Mouse (Mus musculus) liver, embryonic 15.5 days (tissue): ENCODE measurements around the gene Prmt3. TPM values are rescaled to one million over a fixed set of nuclear protein-coding genes. Genes with fewer than 3 reads are reported as not detected.

ENCODE experiments used
- ATAC-seq: fragments of 200-750 bp; cut with Nextera tagmentation; 2 replicates; pipeline ENCODE4 v1.8.0; 2017; ENCODE audit warnings: moderate number of reproducible peaks, mild to moderate bottlenecking, moderate library complexity; ENCODE audit not compliant: insufficient read depth
- H3K27ac ChIP-seq: fragments of 300-500 bp; sonication (generic); replicated peaks from 2 replicates; pipeline ENCODE4 v1.5.1; 2015; ENCODE audit warnings: mild to moderate bottlenecking, inconsistent platforms
- H3K27me3 ChIP-seq: fragments of 300-500 bp; sonication (generic); 2 replicates; pipeline ENCODE4 v1.6.1; 2015; ENCODE audit warnings: mild to moderate bottlenecking, inconsistent platforms
- H3K36me3 ChIP-seq: fragments of 300-500 bp; sonication (generic); replicated peaks from 2 replicates; pipeline ENCODE4 v1.6.1; 2015; ENCODE audit warnings: moderate library complexity, mild to moderate bottlenecking, inconsistent platforms
- H3K4me1 ChIP-seq: fragments of 300-500 bp; sonication (generic); replicated peaks from 2 replicates; pipeline ENCODE4 v1.6.1; 2015; ENCODE audit warnings: inconsistent platforms
- H3K4me2 ChIP-seq: fragments of 300-500 bp; sonication (generic); 2 replicates; pipeline ENCODE4 v1.6.1; 2015; ENCODE audit warnings: moderate library complexity, mild to moderate bottlenecking, inconsistent platforms
- H3K4me3 ChIP-seq: fragments of 300-500 bp; sonication (generic); replicated peaks from 2 replicates; pipeline ENCODE4 v1.5.1; 2015; ENCODE audit warnings: mild to moderate bottlenecking, inconsistent platforms
- H3K9ac ChIP-seq: fragments of 300-500 bp; sonication (generic); 2 replicates; pipeline ENCODE4 v1.6.1; 2015; ENCODE audit warnings: moderate library complexity, mild to moderate bottlenecking, inconsistent platforms
- H3K9me3 ChIP-seq: fragments of 300-500 bp; sonication (generic); replicated peaks from 2 replicates; pipeline ENCODE4 v1.6.1; 2016; ENCODE audit warnings: inconsistent platforms
- WGBS: fragments of 180-500 bp; shearing (Covaris S2); methylation state at CpG from one replicate; pipeline ENCODE4 v1.1.7; 2015; ENCODE audit warnings: mixed read lengths; ENCODE audit not compliant: insufficient replicate concordance; 5-methylcytosine and 5-hydroxymethylcytosine counted together
- polyA plus RNA-seq: library from polyadenylated mRNA; unstranded; fragments of >200 nt; fragmentation: Nextera tagmentation; extraction: Ambion mirVana; gene quantifications from 2 replicates; pipeline ENCODE4 v1.2.1, GENCODE M21; 2015

The Prmt3 gene
- polyA plus RNA-seq, 1 experiment from 2014 or later, result 20.4 TPM

DNA sequence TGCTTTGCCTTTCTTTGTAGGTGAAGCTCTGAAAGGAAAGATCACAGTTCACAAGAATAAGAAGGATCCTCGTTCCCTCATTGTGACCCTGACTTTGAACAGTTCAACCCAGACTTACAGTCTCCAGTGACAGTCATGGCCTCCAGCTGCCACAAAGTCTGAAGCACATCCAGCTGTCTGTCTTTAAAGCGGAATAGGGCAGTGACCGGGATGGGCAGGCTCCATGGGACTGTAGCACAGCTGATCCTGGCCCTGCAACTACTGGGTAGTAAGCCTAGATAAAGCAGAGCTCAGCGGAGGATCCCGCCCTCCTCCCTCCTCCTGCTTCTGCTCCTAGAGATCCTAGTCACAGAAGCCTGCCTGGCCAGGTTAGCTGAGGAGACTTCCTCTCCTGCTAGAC, 79.2 kb downstream of the Prmt3 start:
- H3K27ac ChIP-seq, result no peak overlapping the region
- peaks cover 6% of the 10 kb centered on the region; the same call in 1 of the 2 replicates for H3K4me1 ChIP-seq
- 72% methylated on average over 5 of the region's 5 CpGs for WGBS
- peaks cover 20% of the 10 kb centered on the region for H3K36me3 ChIP-seq
- no peak overlapping the region for H3K9ac ChIP-seq
- no peaks in the 10 kb centered on the region for H3K9me3 ChIP-seq
- no peaks in the 10 kb centered on the region for H3K27me3 ChIP-seq
- no peak overlapping the region for H3K4me2 ChIP-seq
- no peak overlapping the region for H3K4me3 ChIP-seq
- ATAC-seq, result no peak

- H3K4me1 ChIP-seq, result peaks cover 2% of the 10 kb centered on the region; the same call in 1 of the 2 replicates
- no peak overlapping the region for H3K27ac ChIP-seq
- no peak for ATAC-seq
- H3K9ac ChIP-seq, result no peak overlapping the region
- no peaks in the 10 kb centered on the region for H3K27me3 ChIP-seq
- WGBS, result 63% methylated on average over 3 of the region's 3 CpGs
- H3K36me3 ChIP-seq, result peaks cover 20% of the 10 kb centered on the region
- no peak overlapping the region for H3K4me2 ChIP-seq
- no peak overlapping the region for H3K4me3 ChIP-seq
- H3K9me3 ChIP-seq, result no peaks in the 10 kb centered on the region
Measured at GRCm38 (mm10) chr7:49858257-49858656, 80.1 kb downstream of the Prmt3 start.

DNA sequence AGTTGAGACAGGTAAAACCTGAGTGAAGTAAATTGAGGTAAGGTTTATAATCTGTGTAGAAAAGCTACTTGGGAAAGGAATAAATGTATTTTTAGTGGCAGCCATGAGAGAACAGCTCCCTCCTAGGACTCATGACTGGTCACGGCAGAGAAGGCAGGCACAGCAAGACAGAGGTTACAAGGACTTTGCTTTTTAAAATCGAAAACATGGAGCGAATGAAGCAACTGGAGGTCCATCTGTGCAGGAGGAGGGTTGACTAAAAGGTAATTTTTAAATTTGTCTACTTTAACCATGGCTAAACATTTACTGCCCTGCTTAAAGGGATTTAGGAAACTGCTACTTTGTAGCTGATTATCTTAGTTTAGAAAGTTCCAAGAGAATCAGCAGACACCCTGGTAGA, 81.7 kb downstream of the Prmt3 start:
- Histone ChIP-seq H3K27me3 (no peaks in the 10 kb centered on the region), H3K4me3 (no peak overlapping the region), H3K36me3 (peaks cover 20% of the 10 kb centered on the region), H3K4me1 (no peaks in the 10 kb centered on the region), H3K27ac (no peak overlapping the region), H3K9ac (no peak overlapping the region), H3K9me3 (no peaks in the 10 kb centered on the region), H3K4me2 (no peak overlapping the region)
- no peak for ATAC-seq
- 73% methylated on average over 3 of the region's 3 CpGs for WGBS

DNA sequence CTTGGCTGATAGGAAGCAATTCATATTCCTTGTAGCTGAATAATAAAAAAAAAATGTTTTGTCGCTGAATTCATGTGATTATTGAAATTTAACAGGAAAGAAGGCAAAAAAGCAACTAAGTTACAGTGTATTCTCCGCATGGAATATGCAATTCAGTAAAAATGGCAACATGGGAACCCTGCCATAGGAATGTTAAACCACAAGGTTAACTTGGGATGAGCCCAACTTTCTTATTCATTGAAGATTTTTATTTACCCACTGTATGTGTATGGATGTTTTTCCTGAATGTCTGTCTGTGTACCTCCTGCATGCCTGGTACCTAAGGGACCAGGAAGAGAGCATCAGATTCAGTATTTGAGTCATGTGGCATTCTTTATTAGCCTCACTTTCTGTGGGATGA, 83.0 kb downstream of the Prmt3 start:
- Histone ChIP-seq H3K27ac (no peak overlapping the region), H3K4me2 (no peak overlapping the region), H3K27me3 (no peaks in the 10 kb centered on the region), H3K4me1 (no peaks in the 10 kb centered on the region), H3K36me3 (peaks cover 20% of the 10 kb centered on the region), H3K9ac (no peak overlapping the region), H3K9me3 (no peaks in the 10 kb centered on the region), H3K4me3 (no peak overlapping the region)
- 79% methylated on average over 2 of the region's 2 CpGs for WGBS
- no peak for ATAC-seq

DNA sequence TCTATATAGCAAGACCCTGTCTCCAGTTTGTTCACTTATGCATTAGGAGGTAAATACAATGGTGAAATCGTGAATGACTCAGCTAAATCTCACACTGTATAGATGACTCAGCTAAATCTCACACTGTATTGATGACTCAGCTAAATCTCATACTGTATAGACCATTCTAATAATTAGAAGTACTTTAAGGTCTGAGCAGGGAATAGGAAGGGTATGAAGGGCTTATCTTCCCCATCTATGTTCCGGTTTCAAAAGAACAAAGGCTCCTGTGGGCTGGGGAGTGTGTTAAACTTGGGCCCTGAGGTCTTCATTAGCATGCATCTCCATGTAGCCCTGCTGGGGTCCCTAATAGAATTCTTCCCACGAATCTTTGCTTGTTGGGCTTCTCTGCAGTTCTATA, 85.6 kb downstream of the Prmt3 start:
- 52% methylated on average over 3 of the region's 3 CpGs for WGBS
- ATAC-seq, result no peak
- no peaks in the 10 kb centered on the region for H3K4me1 ChIP-seq
- no peak overlapping the region for H3K4me3 ChIP-seq
- no peak overlapping the region for H3K4me2 ChIP-seq
- no peak overlapping the region for H3K27ac ChIP-seq
- H3K9ac ChIP-seq, result no peak overlapping the region
- H3K36me3 ChIP-seq, result peaks cover 5% of the 10 kb centered on the region; the same call in 1 of the 2 replicates
- H3K27me3 ChIP-seq, result no peaks in the 10 kb centered on the region
- H3K9me3 ChIP-seq, result no peaks in the 10 kb centered on the region

GRCm38 (mm10) chr7:49869656-49870055, 91.5 kb downstream of the Prmt3 start:
- 63% methylated on average over 5 of the region's 5 CpGs for WGBS

GRCm38 (mm10) chr7:49870276-49870675, 92.1 kb downstream of the Prmt3 start:
- no peak overlapping the region for H3K27ac ChIP-seq
- no peak for ATAC-seq
- H3K9me3 ChIP-seq, result no peaks in the 10 kb centered on the region
- no peaks in the 10 kb centered on the region for H3K4me1 ChIP-seq
- no peak overlapping the region for H3K4me3 ChIP-seq
- H3K36me3 ChIP-seq, result no peaks in the 10 kb centered on the region
- 57% methylated on average over 3 of the region's 3 CpGs for WGBS
- no peak overlapping the region for H3K9ac ChIP-seq
- no peak overlapping the region for H3K4me2 ChIP-seq
- H3K27me3 ChIP-seq, result no peaks in the 10 kb centered on the region

More at GRCm38 (mm10) chr7:49869656-49870055, 91.5 kb downstream of the Prmt3 start:
- Histone ChIP-seq H3K9me3 (no peaks in the 10 kb centered on the region), H3K9ac (no peak overlapping the region), H3K4me2 (no peak overlapping the region), H3K27ac (no peak overlapping the region), H3K4me1 (no peaks in the 10 kb centered on the region), H3K4me3 (no peak overlapping the region), H3K27me3 (no peaks in the 10 kb centered on the region), H3K36me3 (no peaks in the 10 kb centered on the region)
- ATAC-seq, result no peak

GRCm38 (mm10) chr7:49877307-49877706, 99.2 kb downstream of the Prmt3 start:
- H3K9me3 ChIP-seq, result no peaks in the 10 kb centered on the region

GRCm38 (mm10) chr7:49879051-49879450, 100.9 kb downstream of the Prmt3 start:
- no peak overlapping the region for H3K9ac ChIP-seq
- no peak for ATAC-seq
- H3K27me3 ChIP-seq, result no peaks in the 10 kb centered on the region
- no peak overlapping the region for H3K27ac ChIP-seq
- no peak overlapping the region for H3K4me2 ChIP-seq
- WGBS, result 71% methylated on average over 13 of the region's 13 CpGs
- H3K9me3 ChIP-seq, result no peaks in the 10 kb centered on the region
- H3K4me3 ChIP-seq, result no peak overlapping the region
- H3K4me1 ChIP-seq, result no peaks in the 10 kb centered on the region
- H3K36me3 ChIP-seq, result no peaks in the 10 kb centered on the region

More at GRCm38 (mm10) chr7:49877307-49877706, 99.2 kb downstream of the Prmt3 start:
- Histone ChIP-seq H3K36me3 (no peaks in the 10 kb centered on the region), H3K4me3 (no peak overlapping the region), H3K4me2 (no peak overlapping the region), H3K27me3 (no peaks in the 10 kb centered on the region), H3K9ac (no peak overlapping the region), H3K27ac (no peak overlapping the region), H3K4me1 (no peaks in the 10 kb centered on the region)
- no peak for ATAC-seq
- 50% methylated on average over 5 of the region's 5 CpGs for WGBS

- Histone ChIP-seq H3K27ac (no peak overlapping the region), H3K27me3 (no peaks in the 10 kb centered on the region), H3K9me3 (no peaks in the 10 kb centered on the region), H3K4me2 (no peak overlapping the region), H3K9ac (no peak overlapping the region), H3K36me3 (no peaks in the 10 kb centered on the region), H3K4me3 (no peak overlapping the region), H3K4me1 (no peaks in the 10 kb centered on the region)
- 56% methylated on average over 8 of the region's 8 CpGs for WGBS
- ATAC-seq, result no peak
Measured at GRCm38 (mm10) chr7:49879998-49880707, 102.0 kb downstream of the Prmt3 start.

GRCm38 (mm10) chr7:49882288-49882687, 104.1 kb downstream of the Prmt3 start:
- H3K9ac ChIP-seq, result no peak overlapping the region
- H3K4me1 ChIP-seq, result no peaks in the 10 kb centered on the region
- H3K27ac ChIP-seq, result no peak overlapping the region
- WGBS, result 27% methylated on average over 4 of the region's 4 CpGs
- no peak overlapping the region for H3K4me2 ChIP-seq
- no peaks in the 10 kb centered on the region for H3K9me3 ChIP-seq
- ATAC-seq, result no peak
- H3K36me3 ChIP-seq, result no peaks in the 10 kb centered on the region
- H3K4me3 ChIP-seq, result no peak overlapping the region
- H3K27me3 ChIP-seq, result no peaks in the 10 kb centered on the region
